Mouse (Mus musculus): ENCODE data around the gene Wdr41.
A peak's percentile ranks its signal among the peaks of the same experiment; 100 is the strongest.

The Wdr41 gene

GRCm38 (mm10) chr13:94976219-94977186 is at the start of gene Wdr41:
Gene Wdr41, plus strand, starts transcription at chr13:94976344.
- DNase-seq = peak; percentile 94

- DNase-seq = no peak
Observed at GRCm38 (mm10) chr13:94928086-94928485, 48.1 kb upstream of the Wdr41 start.

GRCm38 (mm10) chr13:94938418-94938817 is 37.7 kb upstream of the Wdr41 start:
- DNase-seq = no peak

GRCm38 (mm10) chr13:94940104-94940503 is 36.0 kb upstream of the Wdr41 start:
- no peak for DNase-seq

GRCm38 (mm10) chr13:94941230-94941629 is 34.9 kb upstream of the Wdr41 start:
- DNase-seq = peak; percentile 63

GRCm38 (mm10) chr13:94955941-94956340 is 20.2 kb upstream of the Wdr41 start:
- no peak for DNase-seq

- DNase-seq = no peak
Observed at GRCm38 (mm10) chr13:94957965-94958364, 18.2 kb upstream of the Wdr41 start.

GRCm38 (mm10) chr13:94969992-94970553 is 6.1 kb upstream of the Wdr41 start:
- no peak for DNase-seq

GRCm38 (mm10) chr13:94975828-94976218 is 321 bp upstream of the Wdr41 start:
- no peak for DNase-seq

GRCm38 (mm10) chr13:94979081-94979480 is 2.9 kb downstream of the Wdr41 start:
- no peak for DNase-seq

GRCm38 (mm10) chr13:94990516-94990915 is 14.4 kb downstream of the Wdr41 start:
- peak; percentile 71 for DNase-seq

- DNase-seq = no peak
Observed at GRCm38 (mm10) chr13:95007281-95007680, 31.1 kb downstream of the Wdr41 start.

- DNase-seq = no peak
Observed at GRCm38 (mm10) chr13:95009261-95009660, 33.1 kb downstream of the Wdr41 start.

- no peak for DNase-seq
Observed at GRCm38 (mm10) chr13:95011546-95012257, 35.6 kb downstream of the Wdr41 start.

- DNase-seq = no peak
Observed at GRCm38 (mm10) chr13:95017278-95017677, 41.1 kb downstream of the Wdr41 start.

GRCm38 (mm10) chr13:95017916-95018315 is 41.8 kb downstream of the Wdr41 start:
- peak; percentile 65 for DNase-seq

- DNase-seq = no peak
Observed at GRCm38 (mm10) chr13:95019345-95019744, 43.2 kb downstream of the Wdr41 start.

GRCm38 (mm10) chr13:95020216-95020615 is 44.1 kb downstream of the Wdr41 start:
- no peak for DNase-seq

GRCm38 (mm10) chr13:95030828-95031227 is 54.7 kb downstream of the Wdr41 start:
- no peak for DNase-seq

GRCm38 (mm10) chr13:95032127-95032831 is 56.1 kb downstream of the Wdr41 start:
- DNase-seq = no peak

GRCm38 (mm10) chr13:95032973-95033372 is 56.8 kb downstream of the Wdr41 start:
- no peak for DNase-seq

GRCm38 (mm10) chr13:95034094-95034493 is 58.0 kb downstream of the Wdr41 start:
- DNase-seq = no peak

GRCm38 (mm10) chr13:95034715-95035114 is 58.6 kb downstream of the Wdr41 start:
- DNase-seq = no peak

Measured in kidney, adult 9 months (tissue).